Mouse (Mus musculus) cortical plate, adult 2 months (tissue): Measurements from ENCODE around the gene Flywch1.

ENCODE experiments used
- CTCF ChIP-seq: fragments of 200-500 bp; IDR thresholded peaks from 2 replicates; pipeline ENCODE4 v1.5.1; 2011; ENCODE audit warnings: mild to moderate bottlenecking, control low read depth, low read length; ENCODE audit not compliant: insufficient read depth; ENCODE audit errors: extremely low read depth
- POLR2A ChIP-seq: fragments of 200-500 bp; IDR thresholded peaks from 2 replicates; pipeline ENCODE4 v1.6.1; 2011; ENCODE audit warnings: mild to moderate bottlenecking, low read length, control low read depth; ENCODE audit not compliant: insufficient read depth; ENCODE audit errors: extremely low read depth

GRCm38 (mm10) chr17:23748026-23748425, 23.4 kb downstream of the Flywch1 start:
- TF ChIP-seq POLR2A (no peak), CTCF (no peak)
